Mouse (Mus musculus) heart, postnatal 4 days (tissue): ENCODE results near the gene Nt5c. TPM values are rescaled to one million over a fixed set of nuclear protein-coding genes. Genes with fewer than 3 reads are reported as not detected.
"Not testable (repeated sequence)": the region's sequence is repeated elsewhere in the genome, so short reads cannot be mapped to it uniquely, and the experiment has no call there.

Experiments
- DNase-seq: peaks from one replicate; pipeline ENCODE4 v3.0.0; 2021
- total RNA-seq, 2 experiments: library from RNA; stranded (reverse); gene quantifications; 2 replicates each; pipeline ENCODE4 v1.2.3; 2021

Gene Nt5c
- 10 to 100 TPM; 27.3 to 27.4 TPM for total RNA-seq

GRCm38 (mm10) chr11:115491356-115492083, at the start of gene Nt5c:
TSS of gene Nt5c (minus strand) at chr11:115491862.
- DNase-seq: peak; percentile 79

- DNase-seq: no peak
These were observed 46.4 kb upstream of the Nt5c start for GRCm38 (mm10) chr11:115538045-115538444.

GRCm38 (mm10) chr11:115536856-115537568, 45.4 kb upstream of the Nt5c start:
- DNase-seq: no peak

- DNase-seq: peak; percentile 99
These were observed 44.5 kb upstream of the Nt5c start, which contains the start of gene Sumo2 for GRCm38 (mm10) chr11:115536038-115536681. TSS of gene Sumo2 (minus strand) at chr11:115536276.

- DNase-seq: peak; percentile 75
These were observed 43.9 kb upstream of the Nt5c start for GRCm38 (mm10) chr11:115535401-115536037.

- no peak for DNase-seq
These were observed 43.2 kb upstream of the Nt5c start for GRCm38 (mm10) chr11:115534759-115535371.

- not testable (repeated sequence) for DNase-seq
These were observed 34.8 kb upstream of the Nt5c start for GRCm38 (mm10) chr11:115526446-115526845.

GRCm38 (mm10) chr11:115522703-115523102, 31.0 kb upstream of the Nt5c start:
- no peak for DNase-seq

- DNase-seq: no peak
These were observed 30.6 kb upstream of the Nt5c start for GRCm38 (mm10) chr11:115522238-115522637.

GRCm38 (mm10) chr11:115521080-115521479, 29.4 kb upstream of the Nt5c start:
- no peak for DNase-seq

GRCm38 (mm10) chr11:115520218-115520617, 28.6 kb upstream of the Nt5c start:
- DNase-seq: no peak

GRCm38 (mm10) chr11:115519581-115519980, 27.9 kb upstream of the Nt5c start:
- no peak for DNase-seq

GRCm38 (mm10) chr11:115518693-115519092, 27.0 kb upstream of the Nt5c start:
- no peak for DNase-seq

- DNase-seq: no peak
These were observed 25.3 kb upstream of the Nt5c start for GRCm38 (mm10) chr11:115516942-115517341.

- DNase-seq: no peak
These were observed 23.4 kb upstream of the Nt5c start for GRCm38 (mm10) chr11:115515021-115515420.

- DNase-seq: peak; percentile 97
These were observed 22.6 kb upstream of the Nt5c start, which contains the start of gene Jpt1 for GRCm38 (mm10) chr11:115514238-115514663. TSS of gene Jpt1 (minus strand) at chr11:115514387.

- peak; percentile 55 for DNase-seq
These were observed 21.9 kb upstream of the Nt5c start for GRCm38 (mm10) chr11:115513271-115514237.

- peak; percentile 39 for DNase-seq
These were observed 20.9 kb upstream of the Nt5c start for GRCm38 (mm10) chr11:115512407-115513183.

GRCm38 (mm10) chr11:115512004-115512403, 20.3 kb upstream of the Nt5c start:
- DNase-seq: no peak

- DNase-seq: no peak
These were observed 19.5 kb upstream of the Nt5c start for GRCm38 (mm10) chr11:115511121-115511520.
